Mouse (Mus musculus): Measurements from ENCODE around the gene Cyp2d9.
"Not testable (repeated sequence)": the region's sequence is repeated elsewhere in the genome, so short reads cannot be mapped to it uniquely, and the experiment has no call there.

Cyp2d9 gene

DNA sequence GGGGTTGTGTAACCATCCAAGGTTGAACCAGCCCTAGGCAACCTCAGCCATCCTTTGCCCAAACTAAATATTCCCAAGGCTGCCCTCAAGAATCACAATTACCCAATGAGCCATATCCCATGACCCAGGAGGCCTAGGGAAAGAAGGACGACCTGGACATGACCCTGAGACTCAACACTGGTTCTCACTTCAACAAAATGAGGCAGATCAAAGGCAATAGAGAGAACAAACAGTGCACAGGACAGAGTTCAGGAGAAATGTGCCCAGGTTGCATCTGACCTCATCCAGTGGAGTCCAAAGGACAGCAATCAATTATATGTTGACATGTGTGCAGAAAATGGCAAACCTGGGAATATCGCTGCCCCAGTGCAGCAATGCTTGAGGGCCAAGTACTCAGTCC lies 16.8 kb downstream of the Cyp2d9 start:
- not testable (repeated sequence) for DNase-seq (ENCODE audit: low read depth)

DNA sequence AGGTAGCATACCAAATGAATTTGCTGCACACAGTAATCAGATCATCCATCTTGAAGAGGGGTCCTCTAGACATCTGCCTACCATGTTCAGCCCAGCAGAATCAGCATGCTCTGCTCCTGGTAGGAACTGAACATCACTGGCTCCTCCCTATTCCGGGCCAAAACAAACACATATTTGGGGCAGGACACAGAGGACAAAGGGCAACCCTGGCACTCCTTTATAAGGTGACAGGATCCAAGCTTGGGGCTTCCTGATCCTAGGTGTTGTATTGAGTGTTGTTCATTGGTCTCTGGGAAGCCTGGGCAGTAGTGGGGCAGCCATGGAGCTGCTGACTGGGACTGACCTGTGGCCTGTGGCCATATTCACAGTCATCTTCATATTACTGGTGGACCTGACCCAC lies 18.9 kb downstream of the Cyp2d9 start:
- not testable (repeated sequence) for DNase-seq (ENCODE audit: low read depth)

DNA sequence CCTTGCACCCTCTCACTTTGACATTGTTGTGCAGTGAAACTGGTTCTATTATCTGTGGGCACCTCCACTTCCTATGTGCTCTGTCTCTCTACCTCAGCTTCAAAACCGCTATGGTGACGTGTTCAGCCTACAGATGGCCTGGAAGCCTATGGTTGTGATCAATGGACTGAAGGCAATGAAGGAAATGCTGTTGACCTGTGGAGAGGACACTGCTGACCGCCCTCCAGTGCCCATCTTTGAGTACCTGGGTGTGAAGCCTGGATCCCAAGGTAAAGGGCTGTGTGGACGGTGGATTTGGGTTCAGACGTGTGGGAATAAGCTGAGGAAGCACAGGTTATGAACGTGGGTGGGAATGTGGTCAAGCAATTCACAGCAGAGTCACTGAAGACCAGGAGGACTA lies 20.3 kb downstream of the Cyp2d9 start:
- DNase-seq (ENCODE audit: low read depth): not testable (repeated sequence)

DNA sequence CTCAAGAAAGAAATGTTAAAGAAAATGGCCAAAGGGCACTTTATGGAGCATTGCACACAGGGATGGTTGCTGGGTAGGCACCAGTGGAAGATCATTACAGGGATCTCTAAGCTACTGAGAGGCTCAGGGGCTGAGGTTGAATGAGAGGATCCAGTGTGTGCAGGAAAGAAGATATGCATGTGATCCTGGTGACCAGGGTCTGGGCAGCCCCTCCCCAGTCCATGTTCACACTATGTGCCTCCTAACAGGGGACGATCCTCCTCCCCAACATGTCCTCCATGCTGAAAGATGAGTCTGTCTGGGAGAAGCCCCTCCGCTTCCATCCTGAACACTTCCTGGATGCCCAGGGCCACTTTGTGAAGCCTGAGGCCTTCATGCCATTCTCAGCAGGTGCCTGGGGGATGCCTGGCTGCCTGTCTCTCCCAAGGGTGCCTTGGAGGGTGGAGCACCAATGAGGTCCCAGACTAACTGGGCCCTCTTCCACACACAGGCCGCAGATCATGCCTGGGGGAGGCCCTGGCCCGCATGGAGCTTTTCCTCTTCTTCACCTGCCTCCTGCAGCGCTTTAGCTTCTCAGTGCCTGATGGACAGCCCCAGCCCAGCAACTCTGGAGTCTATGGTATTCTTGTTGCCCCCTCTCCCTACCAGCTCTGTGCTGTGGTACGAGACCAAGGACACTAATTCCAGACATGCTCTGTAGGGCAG lies 23.0 kb downstream of the Cyp2d9 start:
- DNase-seq (ENCODE audit: low read depth): not testable (repeated sequence)

DNA sequence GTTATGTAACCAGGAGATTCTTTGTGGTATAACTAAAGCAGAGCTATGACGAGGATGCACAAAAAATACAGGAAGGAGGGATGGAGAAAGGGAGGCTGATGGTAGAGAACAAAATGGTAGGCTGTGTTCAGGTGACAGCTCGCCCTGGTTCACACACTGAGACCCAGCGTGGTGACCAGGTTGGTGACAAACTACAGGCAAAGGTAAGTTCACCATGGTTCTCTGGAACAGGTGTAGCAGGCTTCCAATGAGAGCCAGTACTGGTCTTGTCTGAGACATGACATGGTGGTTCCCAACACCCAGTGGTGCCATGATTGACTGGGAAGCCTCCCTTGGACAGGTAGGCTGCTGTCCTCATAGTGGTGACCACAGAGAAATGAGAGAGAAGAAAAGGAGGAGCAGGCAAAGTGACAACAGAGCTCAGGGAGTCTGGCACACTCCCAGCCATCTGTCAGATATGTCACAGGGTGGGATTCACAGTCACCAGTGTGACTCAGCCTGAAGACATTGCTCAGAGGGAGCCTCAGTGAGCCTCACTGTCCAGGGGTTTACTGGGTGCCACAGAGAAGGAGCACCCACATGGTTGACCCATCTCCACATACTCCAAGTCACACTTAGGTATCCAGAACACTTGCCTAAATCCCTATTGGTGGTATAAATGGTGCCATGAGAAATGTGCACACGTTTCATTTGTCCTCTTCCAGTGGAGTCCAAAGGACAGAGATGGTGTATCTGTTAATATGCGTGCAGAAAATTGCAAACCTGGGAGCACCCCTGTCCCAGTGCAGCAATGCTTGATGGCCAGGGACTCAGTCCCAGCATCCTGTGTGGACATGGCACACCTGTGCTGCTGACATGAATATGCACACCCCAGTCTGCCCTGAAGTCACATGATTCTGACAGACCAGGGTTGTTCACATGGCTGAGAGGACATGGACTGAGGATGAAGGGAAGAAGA lies 24.1 kb downstream of the Cyp2d9 start:
- no peak for DNase-seq (ENCODE audit: low read depth)

DNA sequence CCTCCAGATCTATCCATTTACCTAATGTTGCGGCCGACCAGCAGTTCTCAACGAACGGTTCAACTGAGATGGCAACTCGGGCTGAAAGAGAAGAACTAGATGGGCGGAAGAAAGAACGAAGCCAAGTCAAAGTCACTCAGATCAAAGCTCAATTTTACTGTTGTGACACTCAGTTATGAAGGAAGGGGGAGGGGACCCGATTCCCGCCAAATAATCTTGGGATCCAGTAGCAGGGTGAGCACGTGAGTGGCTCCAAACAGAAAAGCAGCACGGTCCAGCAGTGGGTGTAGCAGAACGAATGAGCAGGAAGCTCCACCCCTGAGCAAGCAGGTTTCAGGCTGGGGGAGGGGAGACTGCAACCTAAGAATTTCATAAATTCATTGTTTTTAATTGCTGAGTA lies 26.0 kb downstream of the Cyp2d9 start:
- DNase-seq (ENCODE audit: low read depth): not testable (repeated sequence)

DNA sequence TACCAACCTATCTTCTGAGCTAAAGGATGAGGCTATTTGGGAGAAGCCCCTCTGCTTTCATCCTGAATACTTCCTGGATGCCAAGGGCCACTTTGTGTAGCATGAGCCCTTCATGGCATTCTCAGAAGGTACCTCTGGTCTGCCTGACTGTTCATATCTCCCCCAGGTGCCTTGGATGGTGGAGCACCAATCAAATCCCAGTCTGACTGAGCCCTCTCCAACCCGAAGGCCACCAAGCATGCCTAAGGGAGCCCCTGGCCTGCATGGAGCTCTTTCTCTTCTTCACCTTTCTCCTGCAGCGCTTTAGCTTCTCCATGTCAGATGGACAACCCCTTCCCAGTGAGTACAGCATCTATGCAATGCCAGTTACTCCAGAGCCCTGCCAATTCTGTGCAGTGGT lies 31.5 kb downstream of the Cyp2d9 start:
- no peak for DNase-seq (ENCODE audit: low read depth)

DNA sequence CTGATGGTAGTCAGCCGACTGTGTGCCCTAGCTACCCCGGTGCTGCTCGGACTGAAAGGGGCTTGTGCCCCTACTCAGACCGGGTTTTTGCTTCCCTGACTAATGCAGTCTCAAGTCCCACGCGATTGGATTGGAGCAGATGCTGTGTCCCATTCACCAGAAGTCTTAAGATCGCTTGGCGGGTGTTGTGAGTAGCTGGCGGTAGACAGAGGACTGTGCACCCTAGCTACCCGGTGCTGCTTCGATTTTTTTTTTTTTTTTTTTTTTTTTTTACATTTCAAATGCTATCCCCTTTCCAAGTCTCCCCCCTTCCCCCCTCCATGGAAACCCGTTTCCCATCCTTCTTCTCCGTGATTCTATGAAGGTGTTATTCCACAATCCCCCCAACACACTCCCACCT lies 61.0 kb downstream of the Cyp2d9 start:
- DNase-seq (ENCODE audit: low read depth): not testable (repeated sequence)
